Mouse (Mus musculus) lung, embryonic 16.5 days (tissue): ENCODE measurements around the gene Tmeff1. TPM values are rescaled to one million over a fixed set of nuclear protein-coding genes. Genes with fewer than 3 reads are reported as not detected.

Source experiments
- ATAC-seq: fragments of 200-750 bp; cut with Nextera tagmentation; 2 replicates; pipeline ENCODE4 v1.8.0; 2017; ENCODE audit warnings: low read depth, mild to moderate bottlenecking, moderate library complexity
- H3K27ac ChIP-seq: fragments of 300-500 bp; sonication (generic); 2 replicates; pipeline ENCODE4 v1.5.1; 2014; ENCODE audit warnings: mild to moderate bottlenecking, control low read depth, low read length
- H3K27me3 ChIP-seq: fragments of 300-500 bp; sonication (generic); 2 replicates; pipeline ENCODE4 v1.6.1; 2014; ENCODE audit warnings: low read depth, low read length, mixed read lengths; ENCODE audit not compliant: control insufficient read depth, insufficient read depth
- H3K36me3 ChIP-seq: fragments of 300-500 bp; sonication (generic); 2 replicates; pipeline ENCODE4 v1.6.1; 2014; ENCODE audit warnings: low read length; ENCODE audit not compliant: control insufficient read depth, insufficient read depth
- H3K4me1 ChIP-seq: fragments of 300-500 bp; sonication (generic); replicated peaks from 2 replicates; pipeline ENCODE4 v1.6.1; 2014; ENCODE audit warnings: low read length, mixed read lengths; ENCODE audit not compliant: control insufficient read depth, insufficient read depth
- H3K4me2 ChIP-seq: fragments of 300-500 bp; sonication (generic); 2 replicates; pipeline ENCODE4 v1.6.1; 2014; ENCODE audit warnings: low read depth, low read length, control low read depth
- H3K4me3 ChIP-seq: fragments of 300-500 bp; sonication (generic); 2 replicates; pipeline ENCODE4 v1.5.1; 2014; ENCODE audit warnings: mild to moderate bottlenecking, low read length, control low read depth
- H3K9ac ChIP-seq: fragments of 300-500 bp; sonication (generic); 2 replicates; pipeline ENCODE4 v1.6.1; 2014; ENCODE audit warnings: low read length, control low read depth
- H3K9me3 ChIP-seq: fragments of 300-500 bp; sonication (generic); 2 replicates; pipeline ENCODE4 v1.6.1; 2016; ENCODE audit warnings: low read length; ENCODE audit not compliant: control insufficient read depth
- WGBS: fragments of 180-500 bp; shearing (Covaris S2); extraction: QIAGEN DNeasy Blood & Tissue Kit; methylation state at CpG from one replicate; pipeline ENCODE4 v1.1.7; 2014; 5-methylcytosine and 5-hydroxymethylcytosine counted together
- polyA plus RNA-seq: library from polyadenylated mRNA; unstranded; fragments of >200 nt; fragmentation: Nextera tagmentation; extraction: Ambion mirVana; gene quantifications from 2 replicates; pipeline ENCODE4 v1.2.1, GENCODE M21; 2015

Gene Tmeff1
- polyA plus RNA-seq, 1 experiment from 2014 or later: 11.5 TPM

- Histone ChIP-seq H3K9me3 (no peaks in the 10 kb centered on the region), H3K27me3 (no peaks in the 10 kb centered on the region), H3K9ac (no peak overlapping the region), H3K4me1 (peaks cover 19% of the 10 kb centered on the region), H3K4me2 (no peak overlapping the region), H3K27ac (no peak overlapping the region), H3K4me3 (no peak overlapping the region), H3K36me3 (no peaks in the 10 kb centered on the region)
- 63% methylated on average over 6 of the region's 6 CpGs for WGBS
- no peak for ATAC-seq
These were observed 41.7 kb upstream of the Tmeff1 start for GRCm38 (mm10) chr4:48543071-48543865.

GRCm38 (mm10) chr4:48544141-48544540 lies 40.8 kb upstream of the Tmeff1 start:
- Histone ChIP-seq H3K4me1 (peaks cover 22% of the 10 kb centered on the region), H3K9me3 (no peaks in the 10 kb centered on the region), H3K36me3 (no peaks in the 10 kb centered on the region), H3K27me3 (no peaks in the 10 kb centered on the region), H3K27ac (no peak overlapping the region), H3K4me2 (no peak overlapping the region), H3K4me3 (no peak overlapping the region), H3K9ac (no peak overlapping the region)
- ATAC-seq: no peak
- 76% methylated on average over 8 of the region's 8 CpGs for WGBS

DNA sequence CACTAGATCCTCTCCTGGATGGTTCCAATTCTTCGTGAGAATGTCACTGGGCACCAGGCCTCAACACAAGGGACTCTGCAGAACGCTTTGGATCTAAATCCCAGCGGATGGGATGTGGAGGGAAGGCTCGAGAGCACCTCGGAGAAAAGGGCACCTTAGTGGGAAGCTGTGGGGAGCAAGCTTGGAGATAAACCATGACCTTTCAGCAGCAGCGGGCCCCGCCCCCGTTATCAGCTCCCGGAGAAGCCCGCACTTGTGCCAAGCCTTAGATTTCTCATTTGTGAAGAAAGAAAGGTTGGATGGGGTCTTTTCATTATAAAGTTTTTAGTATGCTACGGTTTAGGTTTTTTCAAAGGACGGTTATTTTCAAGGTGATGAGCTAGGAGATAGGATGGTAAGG lies 39.0 kb upstream of the Tmeff1 start:
- H3K4me3 ChIP-seq: no peak overlapping the region
- H3K4me1 ChIP-seq: peaks cover 26% of the 10 kb centered on the region
- no peak overlapping the region for H3K9ac ChIP-seq
- no peaks in the 10 kb centered on the region for H3K27me3 ChIP-seq
- no peak overlapping the region for H3K4me2 ChIP-seq
- ATAC-seq: no peak
- no peaks in the 10 kb centered on the region for H3K9me3 ChIP-seq
- no peaks in the 10 kb centered on the region for H3K36me3 ChIP-seq
- H3K27ac ChIP-seq: no peak overlapping the region
- WGBS: 57% methylated on average over 12 of the region's 12 CpGs

DNA sequence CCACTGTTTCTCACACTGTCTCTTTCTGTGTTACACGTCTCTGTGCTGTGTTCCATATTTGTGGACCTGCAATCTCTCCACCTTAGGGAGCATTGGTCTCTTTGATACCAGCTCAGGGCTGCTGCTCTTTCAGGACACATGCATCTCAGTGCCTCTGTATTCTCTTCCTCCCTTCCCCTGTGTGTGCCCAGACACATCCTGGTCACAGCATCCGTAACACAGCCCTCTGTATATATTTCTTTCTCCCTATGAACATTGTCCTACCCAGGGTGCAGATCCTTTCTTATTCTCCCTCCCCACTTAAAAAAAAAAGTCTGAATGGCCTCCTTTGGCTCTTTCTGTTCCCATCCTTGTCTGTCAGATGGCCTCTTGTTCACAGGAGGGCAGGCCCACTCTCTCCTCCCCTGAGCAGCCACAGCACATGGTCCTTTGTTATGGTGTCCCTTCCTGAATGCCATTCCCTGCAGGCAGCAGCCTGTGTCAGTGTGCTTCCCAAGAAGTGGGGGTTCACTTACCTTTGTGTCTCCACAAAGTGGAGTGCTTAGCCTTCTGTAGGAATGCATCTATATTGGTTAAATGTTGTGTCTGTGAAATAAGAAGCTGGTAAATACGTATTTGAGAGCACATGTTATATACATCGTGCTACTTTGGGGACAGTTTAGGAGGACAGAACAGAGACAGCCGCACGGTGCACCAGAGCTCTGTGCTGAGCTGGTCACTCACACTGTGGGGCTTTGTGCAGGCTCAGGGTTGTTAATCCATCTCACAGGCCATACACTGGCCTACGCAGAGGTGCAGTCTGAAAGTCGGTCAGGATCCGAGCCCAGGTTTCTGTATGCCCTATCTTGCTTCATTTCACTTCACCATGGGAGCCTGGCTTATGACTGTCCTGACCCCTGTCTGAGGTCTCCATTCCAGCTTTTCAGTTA lies 38.1 kb upstream of the Tmeff1 start:
- no peak overlapping the region for H3K4me3 ChIP-seq
- no peak for ATAC-seq
- no peaks in the 10 kb centered on the region for H3K27me3 ChIP-seq
- no peak overlapping the region for H3K9ac ChIP-seq
- H3K27ac ChIP-seq: no peak overlapping the region
- no peaks in the 10 kb centered on the region for H3K36me3 ChIP-seq
- WGBS: 82% methylated on average over 9 of the region's 9 CpGs
- no peaks in the 10 kb centered on the region for H3K9me3 ChIP-seq
- H3K4me1 ChIP-seq: peaks cover 21% of the 10 kb centered on the region
- no peak overlapping the region for H3K4me2 ChIP-seq

GRCm38 (mm10) chr4:48548393-48549045 lies 36.5 kb upstream of the Tmeff1 start:
- Histone ChIP-seq H3K4me2 (no peak overlapping the region), H3K27me3 (no peaks in the 10 kb centered on the region), H3K27ac (no peak overlapping the region), H3K9me3 (no peaks in the 10 kb centered on the region), H3K9ac (no peak overlapping the region), H3K36me3 (peaks cover 12% of the 10 kb centered on the region), H3K4me3 (no peak overlapping the region), H3K4me1 (peaks cover 8% of the 10 kb centered on the region)
- 0 out of 2 replicates have a peak, but pooled peaks have one; percentile 30 for ATAC-seq
- 41% methylated on average over 5 of the region's 6 CpGs for WGBS

- H3K4me2 ChIP-seq: no peak overlapping the region
- no peak overlapping the region for H3K4me3 ChIP-seq
- no peaks in the 10 kb centered on the region for H3K27me3 ChIP-seq
- H3K36me3 ChIP-seq: peaks cover 13% of the 10 kb centered on the region
- WGBS: 42% methylated on average over 5 of the region's 5 CpGs
- peaks cover 8% of the 10 kb centered on the region for H3K4me1 ChIP-seq
- peak; percentile 61; the same call in 1 of the 2 replicates for ATAC-seq
- no peak overlapping the region for H3K9ac ChIP-seq
- no peak overlapping the region for H3K27ac ChIP-seq
- no peaks in the 10 kb centered on the region for H3K9me3 ChIP-seq
These were observed 35.3 kb upstream of the Tmeff1 start for GRCm38 (mm10) chr4:48549661-48550060.

GRCm38 (mm10) chr4:48552486-48553064 lies 32.4 kb upstream of the Tmeff1 start:
- Histone ChIP-seq H3K27ac (no peak overlapping the region), H3K27me3 (no peaks in the 10 kb centered on the region), H3K4me3 (no peak overlapping the region), H3K9me3 (no peaks in the 10 kb centered on the region), H3K4me2 (no peak overlapping the region), H3K36me3 (peaks cover 14% of the 10 kb centered on the region), H3K9ac (no peak overlapping the region), H3K4me1 (peaks cover 8% of the 10 kb centered on the region)
- ATAC-seq: no peak
- 88% methylated on average over 27 of the region's 27 CpGs for WGBS

GRCm38 (mm10) chr4:48554132-48554531 lies 30.8 kb upstream of the Tmeff1 start:
- no peak overlapping the region for H3K9ac ChIP-seq
- H3K9me3 ChIP-seq: no peaks in the 10 kb centered on the region
- H3K4me3 ChIP-seq: no peak overlapping the region
- peaks cover 4% of the 10 kb centered on the region for H3K4me1 ChIP-seq
- H3K27ac ChIP-seq: no peak overlapping the region
- peaks cover 17% of the 10 kb centered on the region for H3K36me3 ChIP-seq
- no peak for ATAC-seq
- no peaks in the 10 kb centered on the region for H3K27me3 ChIP-seq
- 82% methylated on average over 7 of the region's 7 CpGs for WGBS
- H3K4me2 ChIP-seq: no peak overlapping the region
